Mouse (Mus musculus) kidney, postnatal 10 days (tissue): Measurements from ENCODE around the gene Ermard.
A peak's percentile ranks its signal among the peaks of the same experiment; 100 is the strongest.
"Not testable (repeated sequence)": the region's sequence is repeated elsewhere in the genome, so short reads cannot be mapped to it uniquely, and the experiment has no call there.

Source experiments
- DNase-seq: peaks from one replicate; pipeline ENCODE4 v3.0.0; 2021; ENCODE audit warnings: mixed read lengths

Ermard gene

DNA sequence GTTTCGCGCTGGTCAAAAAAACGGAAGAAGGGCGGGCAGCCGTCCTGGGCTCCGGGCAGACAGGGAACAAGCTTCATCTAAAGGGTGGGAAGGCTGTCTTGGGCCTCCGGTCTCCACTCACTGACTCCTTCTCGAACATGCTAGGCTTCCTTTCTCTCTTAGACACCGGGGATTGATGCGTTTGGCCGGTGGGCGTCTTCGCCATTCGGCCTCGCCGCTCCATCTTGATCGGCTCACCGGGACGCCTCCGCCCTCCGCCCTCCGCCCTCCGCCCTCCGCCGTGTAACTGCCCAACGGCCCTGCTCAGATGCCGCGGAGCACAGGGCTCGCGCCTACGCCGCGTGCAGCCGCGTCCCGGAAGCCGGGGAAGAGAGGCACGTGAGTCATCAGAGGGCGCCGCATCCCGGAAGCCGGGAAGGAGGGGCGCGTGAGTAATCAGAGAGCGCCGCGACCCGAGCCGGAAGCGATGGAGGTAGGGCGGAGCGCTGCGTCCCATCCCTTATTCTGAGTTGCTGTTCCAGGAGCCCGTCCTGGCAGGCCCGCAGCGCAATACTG, at the start of gene Ermard, which contains the start of the genes Tcte3 and Gm3448:
TSS of gene Ermard (plus strand) at position 34 of the 555 bp plus-strand sequence.
TSS of gene Tcte3 (minus strand) at position 314 of the 555 bp plus-strand sequence.
TSS of gene Gm3448 (minus strand) at position 363 of the 555 bp plus-strand sequence.
- peak; percentile 49 for DNase-seq

GRCm38 (mm10) chr17:14992522-14993138, 48.4 kb upstream of the Ermard start:
- not testable (repeated sequence) for DNase-seq

GRCm38 (mm10) chr17:14993139-14993832, 47.7 kb upstream of the Ermard start:
- not testable (repeated sequence) for DNase-seq

- not testable (repeated sequence) for DNase-seq
Observed at GRCm38 (mm10) chr17:14994140-14994539, 46.9 kb upstream of the Ermard start.

DNA sequence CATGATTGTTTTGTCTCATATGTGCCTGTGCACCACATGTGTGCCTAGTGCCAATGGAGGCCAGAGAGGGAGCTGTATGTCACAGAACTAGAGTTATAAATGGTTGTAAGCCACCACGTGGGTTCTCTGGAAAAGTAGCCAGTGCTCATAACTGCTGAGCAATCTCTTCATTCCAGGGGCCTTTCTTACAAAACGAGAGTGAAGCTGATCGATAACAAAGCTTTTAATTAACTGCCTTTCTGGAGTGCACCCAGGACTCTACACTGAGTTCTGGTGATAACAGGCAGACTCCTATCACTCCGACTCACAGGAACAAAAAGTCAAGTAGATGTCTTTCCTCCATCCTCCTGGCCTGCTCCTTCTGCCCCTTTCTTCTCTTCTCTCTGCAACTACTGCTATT, 41.0 kb upstream of the Ermard start:
- DNase-seq = not testable (repeated sequence)

DNA sequence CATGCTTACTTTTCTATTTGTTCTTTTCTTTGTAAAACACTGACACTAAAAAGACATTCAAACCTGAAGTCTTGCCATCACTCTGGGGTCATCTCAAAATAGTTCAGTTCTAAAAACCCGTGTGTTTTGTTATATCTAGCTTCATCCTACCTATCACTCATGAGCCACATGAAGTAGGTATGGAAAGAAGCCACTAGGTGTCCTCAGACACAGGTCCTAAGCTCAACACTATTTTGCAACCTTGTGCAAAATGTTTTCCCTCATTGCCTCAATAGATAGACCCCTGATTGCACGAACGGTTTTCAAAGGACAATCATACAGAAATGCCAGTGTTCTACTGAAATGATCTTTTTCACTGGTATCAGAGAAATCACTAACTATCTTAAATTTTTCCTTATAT, 31.9 kb upstream of the Ermard start:
- not testable (repeated sequence) for DNase-seq

DNA sequence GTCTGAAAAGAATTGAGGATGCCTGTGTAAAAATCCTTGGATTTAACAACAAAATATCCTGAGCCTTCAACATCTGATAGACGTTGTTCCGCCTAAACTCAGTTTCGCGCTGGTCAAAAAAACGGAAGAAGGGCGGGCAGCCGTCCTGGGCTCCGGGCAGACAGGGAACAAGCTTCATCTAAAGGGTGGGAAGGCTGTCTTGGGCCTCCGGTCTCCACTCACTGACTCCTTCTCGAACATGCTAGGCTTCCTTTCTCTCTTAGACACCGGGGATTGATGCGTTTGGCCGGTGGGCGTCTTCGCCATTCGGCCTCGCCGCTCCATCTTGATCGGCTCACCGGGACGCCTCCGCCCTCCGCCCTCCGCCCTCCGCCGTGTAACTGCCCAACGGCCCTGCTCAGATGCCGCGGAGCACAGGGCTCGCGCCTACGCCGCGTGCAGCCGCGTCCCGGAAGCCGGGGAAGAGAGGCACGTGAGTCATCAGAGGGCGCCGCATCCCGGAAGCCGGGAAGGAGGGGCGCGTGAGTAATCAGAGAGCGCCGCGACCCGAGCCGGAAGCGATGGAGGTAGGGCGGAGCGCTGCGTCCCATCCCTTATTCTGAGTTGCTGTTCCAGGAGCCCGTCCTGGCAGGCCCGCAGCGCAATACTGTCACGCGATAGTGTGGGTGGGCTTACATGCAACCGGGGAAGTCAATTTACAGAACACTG, 31.1 kb upstream of the Ermard start, which contains the start of gene Gm3435:
TSS of gene Gm3435 (plus strand) at position 471 of the 708 bp plus-strand sequence.
- DNase-seq = not testable (repeated sequence)

DNA sequence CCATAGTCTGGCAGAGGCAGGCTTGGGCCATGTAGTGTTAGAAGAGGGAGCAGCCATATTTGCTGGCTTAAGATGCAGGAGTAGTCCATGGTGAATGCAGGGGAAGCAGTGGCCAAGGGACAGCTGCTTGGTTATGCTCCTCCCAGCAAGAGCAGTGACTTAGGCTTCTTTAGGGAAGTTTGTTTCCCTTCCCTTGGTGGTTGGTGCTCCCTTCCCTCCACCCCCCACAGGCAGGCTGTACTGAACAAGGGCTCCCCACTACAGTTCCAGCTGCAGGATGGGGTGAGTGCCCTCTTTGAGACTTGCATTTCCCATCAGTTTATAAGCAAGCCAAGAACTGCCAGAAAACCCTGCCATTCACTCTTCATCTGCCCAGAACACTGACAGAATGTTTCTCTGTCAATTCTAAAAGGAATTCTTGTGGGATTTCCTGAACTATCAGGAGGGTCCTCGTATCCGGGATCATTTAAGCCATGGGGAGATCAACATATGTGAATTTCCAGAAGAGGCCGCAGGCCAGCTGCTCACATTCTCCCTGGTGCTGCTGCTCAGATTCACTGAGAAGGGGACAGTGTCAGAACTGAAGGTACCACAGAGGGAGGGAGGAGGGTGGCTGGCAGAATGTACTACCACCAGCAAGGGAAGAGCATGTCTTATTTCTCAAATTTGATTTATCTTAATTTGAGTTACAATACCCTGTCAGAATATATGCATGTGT, 19.3 kb upstream of the Ermard start:
- DNase-seq = peak; percentile 11

GRCm38 (mm10) chr17:15023878-15024492, 17.0 kb upstream of the Ermard start:
- DNase-seq = not testable (repeated sequence)

GRCm38 (mm10) chr17:15024502-15025193, 16.4 kb upstream of the Ermard start:
- not testable (repeated sequence) for DNase-seq

DNA sequence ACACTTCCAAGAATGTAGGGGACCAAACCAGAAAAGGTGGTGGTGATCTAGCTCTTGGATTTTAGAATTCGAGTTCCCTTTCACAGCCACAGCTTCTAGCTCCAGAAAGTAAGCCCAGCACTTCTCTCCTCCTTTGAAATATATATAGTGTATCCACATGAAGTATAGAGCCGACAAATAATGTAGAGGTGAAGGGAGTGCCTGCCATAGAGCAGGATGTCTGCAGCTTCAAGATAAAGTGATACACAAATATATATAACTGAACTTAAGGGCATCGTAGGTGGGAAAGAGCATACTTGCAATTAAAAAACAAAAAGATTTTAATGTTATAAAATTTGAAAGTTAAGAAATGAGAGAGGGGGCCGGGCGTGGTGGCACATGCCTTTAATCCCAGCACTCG, 15.5 kb upstream of the Ermard start:
- not testable (repeated sequence) for DNase-seq

DNA sequence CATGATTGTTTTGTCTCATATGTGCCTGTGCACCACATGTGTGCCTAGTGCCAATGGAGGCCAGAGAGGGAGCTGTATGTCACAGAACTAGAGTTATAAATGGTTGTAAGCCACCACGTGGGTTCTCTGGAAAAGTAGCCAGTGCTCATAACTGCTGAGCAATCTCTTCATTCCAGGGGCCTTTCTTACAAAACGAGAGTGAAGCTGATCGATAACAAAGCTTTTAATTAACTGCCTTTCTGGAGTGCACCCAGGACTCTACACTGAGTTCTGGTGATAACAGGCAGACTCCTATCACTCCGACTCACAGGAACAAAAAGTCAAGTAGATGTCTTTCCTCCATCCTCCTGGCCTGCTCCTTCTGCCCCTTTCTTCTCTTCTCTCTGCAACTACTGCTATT, 9.6 kb upstream of the Ermard start:
- not testable (repeated sequence) for DNase-seq

GRCm38 (mm10) chr17:15040455-15040854, 553 bp upstream of the Ermard start:
- not testable (repeated sequence) for DNase-seq

DNA sequence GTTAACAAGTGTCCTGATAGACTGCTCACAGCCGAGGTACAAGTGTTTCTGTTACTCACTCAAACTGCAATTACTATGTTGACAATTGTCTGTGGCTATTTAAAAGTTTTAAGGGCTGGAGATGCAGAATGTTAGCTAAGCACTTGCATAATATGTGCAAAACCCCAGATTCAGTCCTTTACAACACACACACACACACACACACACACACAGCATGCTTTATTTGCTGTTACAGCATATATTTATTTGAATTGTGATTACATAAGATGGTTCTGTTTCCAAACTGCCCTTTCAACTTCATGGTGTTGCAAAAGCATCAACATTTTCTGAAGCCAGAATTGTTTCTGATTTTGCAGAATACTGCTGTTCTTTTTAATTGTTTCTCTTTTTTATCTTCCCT, 9.3 kb downstream of the Ermard start:
- DNase-seq = not testable (repeated sequence)

GRCm38 (mm10) chr17:15052766-15053165, 11.8 kb downstream of the Ermard start:
- not testable (repeated sequence) for DNase-seq

- DNase-seq = not testable (repeated sequence)
Observed at GRCm38 (mm10) chr17:15053183-15053828, 12.3 kb downstream of the Ermard start.

DNA sequence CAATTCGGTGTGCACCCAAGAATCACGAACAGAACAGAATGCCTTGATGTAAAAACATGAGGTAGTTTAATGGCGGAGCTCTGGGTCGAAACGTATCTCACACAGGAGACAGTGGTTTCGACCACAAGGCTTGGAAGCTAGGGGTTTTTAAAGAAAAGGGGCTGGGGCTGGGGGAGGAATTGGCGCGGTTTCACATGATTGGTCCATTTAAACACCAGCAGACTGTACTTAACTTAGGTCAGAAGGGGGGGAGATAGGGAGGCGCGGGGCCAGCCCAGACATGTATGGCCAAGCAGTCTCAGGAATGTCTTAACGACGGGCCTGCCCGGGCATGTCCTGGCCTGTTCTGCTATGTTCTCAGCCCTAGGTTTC, 12.8 kb downstream of the Ermard start:
- peak; percentile 3 for DNase-seq

DNA sequence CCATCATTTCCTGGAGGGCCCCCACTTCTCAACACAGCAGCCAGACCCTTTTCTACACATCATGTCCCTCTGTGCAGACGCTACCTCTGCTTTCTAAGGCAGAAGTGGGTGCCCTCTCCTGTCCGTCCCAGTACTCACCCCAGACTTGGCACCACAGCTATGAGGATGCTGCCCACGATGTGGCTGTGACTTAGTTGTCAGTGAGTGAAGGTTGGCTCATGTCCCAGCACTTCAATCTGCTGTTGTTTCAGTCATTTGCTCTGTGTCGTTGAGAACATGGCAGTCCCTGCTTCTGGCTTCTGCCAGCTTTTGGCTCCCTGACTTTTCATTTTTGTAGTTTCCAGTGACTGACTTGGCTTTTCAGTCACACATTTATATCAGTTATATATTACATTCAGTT, 14.9 kb downstream of the Ermard start:
- DNase-seq = peak; percentile 3

DNA sequence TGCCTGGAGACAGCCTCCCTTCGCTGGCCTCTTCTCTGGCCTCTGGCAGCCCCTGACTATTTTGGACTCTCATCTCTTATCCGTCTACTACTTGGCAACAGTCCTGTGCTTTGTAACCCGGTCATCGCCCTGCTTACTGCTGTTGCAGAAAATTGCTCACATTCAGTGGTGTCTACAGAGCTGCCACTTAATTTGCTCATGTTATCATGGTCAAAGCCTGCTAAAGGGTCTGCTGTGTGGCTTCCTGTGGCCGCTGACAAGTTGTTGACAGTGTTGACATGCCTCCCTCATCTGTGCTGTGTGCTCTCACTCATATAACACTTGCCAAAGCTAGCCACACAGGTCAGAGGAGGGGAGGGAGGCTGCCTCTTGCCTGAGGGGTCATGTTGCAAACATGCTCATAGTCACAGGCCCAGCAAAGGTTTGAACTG, 17.2 kb downstream of the Ermard start:
- DNase-seq = peak; percentile 12

DNA sequence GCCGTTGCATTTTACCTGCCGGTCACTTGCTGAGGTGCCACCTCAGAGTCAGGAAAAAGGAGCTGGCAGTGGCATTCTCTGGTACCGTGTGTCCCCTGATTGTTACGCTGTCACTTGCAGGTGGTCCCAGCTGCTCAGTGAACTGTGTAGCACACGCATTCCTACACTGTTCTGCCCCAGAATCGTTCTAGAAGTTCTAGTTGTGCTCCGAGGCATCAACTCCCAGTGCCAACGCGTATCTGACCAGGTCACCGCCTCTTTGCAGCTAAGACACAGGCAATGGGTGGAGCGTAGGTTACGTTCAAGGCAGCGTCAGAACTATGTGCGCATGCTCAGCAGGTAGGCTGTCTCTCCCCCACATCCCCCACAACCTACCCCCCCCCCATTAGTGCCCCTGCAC, 18.6 kb downstream of the Ermard start:
- no peak for DNase-seq

DNA sequence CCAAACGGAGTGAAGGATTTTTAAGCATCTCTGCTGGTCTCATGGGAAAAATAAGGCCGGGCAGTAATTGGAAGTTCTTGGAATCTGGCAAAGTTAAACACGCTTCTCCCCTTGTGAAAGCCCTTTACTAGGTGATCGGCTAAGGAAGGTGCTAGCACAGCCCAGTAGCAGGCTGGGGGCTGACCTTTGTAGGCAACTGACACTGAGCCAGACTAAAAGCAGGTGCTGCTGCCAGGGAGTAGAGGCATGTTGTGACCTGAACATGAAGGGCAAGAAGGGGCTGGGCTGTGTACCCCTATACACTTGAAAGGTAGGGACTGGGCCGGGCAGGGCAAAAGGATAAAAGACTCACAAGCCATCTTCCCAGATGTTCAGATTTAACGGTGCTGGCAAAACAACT, 19.3 kb downstream of the Ermard start:
- DNase-seq = no peak
